Mouse (Mus musculus) adrenal gland, adult 8-10 months (tissue): Measurements from ENCODE around the gene Efcab9. TPM values are rescaled to one million over a fixed set of nuclear protein-coding genes. Genes with fewer than 3 reads are reported as not detected.
A peak's percentile ranks its signal among the peaks of the same experiment; 100 is the strongest.
"Not testable (repeated sequence)": the region's sequence is repeated elsewhere in the genome, so short reads cannot be mapped to it uniquely, and the experiment has no call there.

Source experiments
- DNase-seq: peaks from one replicate; pipeline ENCODE4 v3.0.0; 2022
- total RNA-seq, 4 experiments: library from RNA; stranded (reverse); gene quantifications; 2 replicates each; pipeline ENCODE4 v1.2.4; 2022

Gene Efcab9
- total RNA-seq, 4 experiments from 2014 or later, result 1.3 to 2.4 (median 1.6) TPM

DNA sequence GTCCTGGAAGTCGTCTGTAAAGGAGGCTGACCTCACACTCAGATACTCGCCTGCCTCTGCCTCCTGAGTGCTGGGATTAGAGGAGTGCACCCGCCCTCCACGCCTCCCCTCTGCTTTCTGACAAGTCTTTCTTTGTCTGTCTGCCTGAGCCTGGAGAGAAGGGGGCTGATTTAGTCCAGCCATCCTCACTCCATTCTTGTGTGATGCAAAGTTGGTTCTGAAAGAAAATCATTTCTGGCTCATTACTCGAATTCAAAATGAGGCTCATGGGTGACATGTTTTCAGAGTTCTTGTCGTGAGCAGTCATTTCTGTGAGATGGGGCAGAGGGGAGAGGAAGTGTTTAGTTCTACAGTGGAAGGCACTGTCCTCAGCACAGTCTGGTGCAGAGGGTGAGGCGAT is 5.1 kb upstream of the Efcab9 start:
- DNase-seq, result no peak

DNA sequence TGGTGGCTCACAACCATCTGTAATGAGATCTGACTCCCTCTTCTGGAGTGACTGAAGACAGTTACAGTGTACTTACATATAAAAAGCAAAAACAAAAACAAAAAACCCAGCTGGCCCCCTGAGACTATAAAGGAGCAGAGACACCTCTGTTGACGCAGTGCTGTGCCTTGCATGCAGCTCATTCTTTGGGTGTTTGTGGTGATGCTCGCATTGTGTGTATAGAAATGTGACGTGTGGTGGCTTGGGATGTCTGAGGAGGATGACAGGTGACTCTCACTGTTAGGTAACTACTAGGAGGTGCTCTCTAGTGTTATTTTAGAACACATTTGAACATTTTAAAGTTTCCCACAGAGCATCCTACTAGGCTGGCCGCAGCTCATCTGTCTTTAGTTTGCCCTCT is 3.8 kb upstream of the Efcab9 start:
- no peak for DNase-seq

DNA sequence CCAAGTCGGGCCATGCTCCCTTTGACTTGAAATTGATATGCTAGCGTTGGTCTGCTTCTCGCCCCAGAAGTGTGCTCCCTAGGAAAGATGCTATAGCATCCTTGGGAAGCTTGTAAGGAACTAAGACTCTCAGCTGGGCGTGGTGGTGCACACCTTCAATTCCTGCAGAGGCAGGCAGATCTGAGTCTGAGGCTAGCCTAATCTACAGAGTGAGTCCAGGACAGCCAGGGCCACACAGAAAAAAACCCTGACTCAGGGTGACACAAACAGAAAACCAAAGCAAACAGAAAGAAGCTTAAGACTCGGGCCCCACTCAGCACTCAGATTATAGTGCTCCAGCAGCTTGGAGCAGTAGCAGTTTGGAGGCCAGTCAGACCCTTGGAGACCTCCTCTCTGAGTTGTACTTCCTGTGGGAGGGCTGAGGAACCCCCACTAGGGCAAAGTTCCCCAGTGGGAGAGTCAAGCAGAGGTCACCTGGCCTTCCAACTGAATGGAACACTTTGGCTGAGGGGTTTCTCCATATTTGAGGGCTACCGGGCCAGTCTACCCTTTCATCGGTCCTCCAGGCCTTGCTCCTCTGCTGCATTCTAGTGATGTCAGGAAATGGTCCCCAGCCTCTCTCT is 2.7 kb upstream of the Efcab9 start:
- DNase-seq, result no peak

DNA sequence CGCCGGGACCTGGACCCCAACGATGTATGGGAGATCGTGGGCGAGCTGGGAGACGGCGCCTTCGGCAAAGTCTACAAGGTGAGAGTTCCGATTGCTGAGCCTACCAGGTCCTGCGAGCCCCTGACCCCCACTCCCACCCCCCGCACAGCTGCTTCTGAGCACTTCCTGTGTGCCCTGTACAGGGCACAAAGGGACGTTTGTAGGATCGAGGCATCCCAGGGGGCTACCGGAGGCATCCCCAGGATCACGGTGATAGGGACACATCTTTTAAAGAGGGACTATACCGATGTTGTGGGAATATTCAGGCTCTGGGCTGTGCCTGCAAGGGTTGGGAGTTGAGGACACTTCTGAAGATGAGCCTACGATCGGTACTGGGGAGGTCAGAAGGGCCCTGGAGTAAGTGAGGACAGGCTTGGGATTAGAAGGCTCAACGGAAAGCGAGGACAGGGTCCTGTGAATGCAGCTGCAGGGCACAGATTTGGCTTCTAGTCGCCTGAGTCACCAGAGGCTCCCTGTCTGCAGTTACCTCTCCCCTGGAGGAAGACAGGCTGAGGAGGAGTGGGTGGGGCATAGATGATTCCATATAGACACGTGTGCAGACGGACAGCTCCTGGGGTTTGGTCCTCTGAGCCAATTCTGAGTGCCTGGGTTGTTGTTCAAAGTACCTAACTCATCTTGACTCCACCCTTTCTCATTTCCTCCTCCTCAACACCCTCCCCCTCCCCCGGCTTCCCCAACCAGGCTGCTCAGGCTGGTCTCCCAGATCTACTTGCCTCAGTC is 1.8 kb upstream of the Efcab9 start:
- DNase-seq, result no peak

DNA sequence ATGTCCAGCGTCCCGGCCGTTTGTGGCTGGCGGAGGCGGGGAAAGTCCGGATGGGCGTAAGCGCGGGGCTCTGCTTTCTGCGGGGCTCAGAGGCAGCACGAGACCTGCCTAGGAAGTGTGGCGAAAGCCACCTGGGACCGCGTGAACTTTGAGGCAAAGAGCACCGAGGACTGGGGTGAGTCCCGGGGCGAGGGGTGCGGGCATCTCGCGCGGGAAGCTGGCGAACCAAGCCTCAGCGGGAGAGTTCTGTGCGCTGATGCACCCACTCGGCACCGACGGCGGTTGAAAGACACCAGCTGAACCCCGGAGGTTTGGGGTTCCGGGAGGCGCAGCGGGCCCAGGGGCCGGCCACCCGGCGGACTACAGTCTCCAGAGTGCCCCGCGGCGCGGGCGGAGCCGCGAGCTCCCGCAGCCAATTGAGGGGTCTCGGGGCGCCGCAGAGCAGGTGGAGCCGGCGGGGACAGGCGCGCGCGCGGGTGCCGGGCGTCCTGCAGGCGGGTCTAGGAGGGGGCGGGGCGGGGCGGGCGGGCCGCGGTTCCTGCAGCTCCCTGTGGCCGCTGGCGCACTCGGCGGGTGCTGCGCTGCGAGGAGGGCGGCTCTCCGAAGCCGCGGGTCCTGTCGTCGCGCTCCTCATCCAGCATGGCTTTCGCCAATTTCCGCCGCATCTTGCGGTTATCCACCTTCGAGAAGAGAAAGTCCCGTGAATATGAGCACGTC is 1.0 kb upstream of the Efcab9 start, which contains the start of gene Stk10:
Gene Stk10, plus strand, starts transcription at position 541 of the 717 bp plus-strand sequence.
- DNase-seq, result peak; percentile 92

DNA sequence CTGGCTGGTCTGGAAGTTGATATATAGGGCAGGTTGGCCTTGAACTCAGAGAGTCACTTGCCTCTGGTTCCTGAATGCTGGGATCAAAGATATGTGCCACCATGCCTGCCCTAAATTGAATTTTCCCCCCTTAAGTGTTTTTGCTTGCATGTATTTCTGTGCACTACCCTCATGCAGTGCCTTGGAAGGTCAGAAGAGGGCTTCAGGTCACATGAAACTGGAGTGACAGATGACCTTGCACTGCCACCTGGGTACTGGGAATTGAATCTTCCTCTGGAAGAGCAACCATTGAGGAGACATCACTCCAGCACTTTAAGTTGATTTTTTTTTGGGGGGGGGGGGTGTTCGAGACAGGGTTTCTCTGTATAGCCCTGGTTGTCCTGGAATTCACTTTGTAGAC is 1.7 kb downstream of the Efcab9 start:
- no peak for DNase-seq

DNA sequence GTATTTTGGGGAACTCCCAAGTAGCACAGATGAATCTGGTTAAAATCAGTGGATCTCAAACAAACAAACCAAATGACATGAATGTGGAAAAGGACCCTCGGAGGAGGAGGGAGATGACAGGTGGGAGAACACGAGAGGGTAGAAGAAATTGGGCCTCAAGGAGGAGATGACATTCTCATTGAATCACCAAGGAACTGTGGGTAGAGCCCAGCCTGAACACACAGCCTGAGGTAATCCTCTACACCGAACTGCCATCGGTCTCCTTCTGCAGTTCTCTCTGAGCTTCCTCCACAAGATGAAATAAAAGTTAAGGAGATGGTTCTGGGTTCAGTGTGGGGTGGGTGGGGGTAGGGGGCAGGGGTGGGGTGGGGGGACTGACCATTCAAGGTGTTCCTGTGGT is 4.9 kb downstream of the Efcab9 start:
- no peak for DNase-seq

DNA sequence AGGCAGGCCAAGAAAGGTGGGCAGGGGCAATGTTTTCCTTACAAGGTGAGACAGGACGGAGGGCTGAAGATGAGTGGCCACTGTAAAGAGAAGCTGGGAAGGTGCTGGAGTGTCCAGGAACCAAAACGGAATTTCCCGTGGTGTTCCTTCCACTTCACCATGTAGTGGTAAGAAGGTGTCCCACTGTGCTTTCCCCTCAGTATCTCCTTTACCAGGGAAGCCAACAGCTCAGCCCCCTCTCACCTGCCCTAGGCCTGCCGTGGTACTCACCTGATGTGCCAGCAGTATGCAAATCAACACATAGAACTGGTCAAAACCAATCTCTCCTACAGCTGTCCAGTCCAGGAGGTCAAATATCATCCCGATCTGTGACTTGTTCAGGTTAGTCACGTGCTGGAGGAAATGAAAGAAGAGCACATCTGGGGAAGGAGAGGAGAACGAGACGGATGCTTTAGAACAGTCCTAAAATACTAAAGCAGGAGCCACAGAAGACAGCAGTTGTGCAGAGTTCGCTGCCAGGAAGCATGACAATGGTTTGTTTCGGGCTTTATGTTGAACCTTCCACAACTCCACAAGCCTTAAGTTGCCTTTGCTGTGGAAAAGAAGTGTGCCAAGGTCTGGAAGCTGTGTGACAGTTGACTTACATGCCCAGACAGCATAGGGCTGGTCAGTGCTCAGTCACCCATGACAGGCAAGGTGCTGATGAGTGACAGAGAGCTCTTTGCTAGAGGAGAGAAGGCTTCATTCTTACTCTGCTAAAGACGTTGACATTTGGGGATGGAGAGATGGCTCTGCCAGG is 7.6 kb downstream of the Efcab9 start:
- no peak for DNase-seq

DNA sequence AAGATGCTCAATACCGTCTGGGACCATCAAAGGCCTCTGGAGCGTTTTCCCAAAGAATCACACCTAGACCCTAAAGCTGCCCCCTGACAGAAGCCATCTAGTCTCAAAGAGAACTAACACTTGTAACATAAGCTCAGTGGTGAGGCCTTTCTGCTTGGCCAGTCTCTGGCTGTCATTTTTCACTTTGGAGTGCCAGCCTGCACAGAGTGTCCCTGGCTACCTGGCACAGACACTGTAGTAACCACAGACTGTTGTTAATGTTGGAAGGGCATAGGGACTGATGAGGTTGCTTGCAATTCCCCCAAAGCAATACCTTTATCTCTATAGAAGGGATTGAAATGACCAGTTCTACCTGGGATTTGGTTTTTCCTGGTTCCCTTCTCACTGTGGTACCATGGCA is 10.6 kb downstream of the Efcab9 start:
- DNase-seq, result no peak

DNA sequence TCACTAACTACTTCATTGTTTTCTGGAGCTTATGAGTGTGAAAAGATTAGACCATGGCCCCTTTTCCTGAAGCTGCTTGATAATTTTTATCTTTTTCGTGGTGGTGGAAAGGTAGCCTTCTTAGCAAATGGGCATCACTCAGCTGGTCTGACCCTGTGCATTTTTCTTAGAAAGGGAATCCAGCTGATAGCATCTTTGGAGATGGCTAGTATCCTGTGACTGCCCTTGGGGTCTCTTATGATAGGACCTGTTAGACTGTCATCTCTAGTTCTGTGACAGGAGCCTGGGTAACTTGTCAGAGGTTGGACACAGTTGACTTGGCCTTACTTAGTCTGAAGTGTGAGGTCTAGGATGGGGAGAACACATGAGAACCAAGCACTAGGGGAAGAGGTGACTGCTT is 12.5 kb downstream of the Efcab9 start:
- no peak for DNase-seq

DNA sequence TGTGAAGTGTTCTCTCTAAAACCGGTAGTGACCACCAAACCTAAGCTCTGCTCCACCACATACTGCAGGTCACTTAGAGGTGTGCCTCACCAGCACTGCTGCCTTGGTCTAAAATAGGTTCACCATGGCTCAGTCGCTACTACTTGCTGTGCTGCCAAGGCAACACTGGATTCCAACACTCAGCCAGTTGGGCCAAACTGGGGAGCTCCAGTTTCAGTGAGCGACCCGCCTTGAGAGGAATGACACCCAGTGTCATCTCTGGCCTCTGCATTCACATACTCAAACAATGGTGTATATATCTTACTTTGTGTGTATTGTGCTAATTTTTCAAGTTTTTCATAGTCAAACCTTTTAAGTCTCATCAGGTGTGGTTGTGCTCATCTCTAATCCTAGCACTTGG is 13.1 kb downstream of the Efcab9 start:
- DNase-seq, result no peak

DNA sequence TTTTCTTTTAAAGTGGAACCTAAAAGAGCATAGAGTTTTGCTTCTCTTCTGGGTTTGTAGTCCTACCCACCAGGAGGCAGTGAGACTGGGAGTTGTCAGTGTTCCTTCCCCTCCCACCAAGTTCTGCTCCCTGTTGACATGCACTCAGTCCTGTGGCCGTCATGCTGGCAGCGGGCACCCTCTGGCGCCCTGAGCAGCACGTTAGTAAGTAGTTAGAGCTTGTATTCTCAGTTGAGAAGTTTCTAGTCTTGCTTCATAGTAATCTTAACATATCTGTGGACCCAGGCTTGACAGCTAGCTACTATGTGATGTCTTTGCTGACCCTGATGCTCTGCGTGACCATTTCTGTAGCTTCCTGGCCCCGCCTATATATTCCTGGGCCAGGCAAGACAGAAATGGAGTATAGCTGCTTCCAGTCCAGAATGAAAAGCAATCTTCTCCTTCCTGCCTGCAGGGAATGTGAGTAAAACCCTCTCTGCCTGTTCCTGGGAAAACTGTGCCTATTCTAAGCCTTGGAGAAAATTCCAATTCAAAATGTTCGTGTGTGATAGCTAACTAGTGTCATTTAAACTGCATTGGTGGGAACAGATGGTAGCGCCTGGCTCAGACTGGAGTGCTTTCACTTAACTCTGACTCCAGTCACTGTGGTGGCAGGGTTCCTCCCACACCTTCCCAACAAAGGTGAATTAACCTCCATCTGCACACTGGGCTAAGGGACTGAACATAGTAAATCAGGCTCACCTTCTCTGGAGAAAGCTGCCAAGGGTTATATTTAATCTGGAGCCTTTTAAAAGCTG is 14.8 kb downstream of the Efcab9 start:
- no peak for DNase-seq

DNA sequence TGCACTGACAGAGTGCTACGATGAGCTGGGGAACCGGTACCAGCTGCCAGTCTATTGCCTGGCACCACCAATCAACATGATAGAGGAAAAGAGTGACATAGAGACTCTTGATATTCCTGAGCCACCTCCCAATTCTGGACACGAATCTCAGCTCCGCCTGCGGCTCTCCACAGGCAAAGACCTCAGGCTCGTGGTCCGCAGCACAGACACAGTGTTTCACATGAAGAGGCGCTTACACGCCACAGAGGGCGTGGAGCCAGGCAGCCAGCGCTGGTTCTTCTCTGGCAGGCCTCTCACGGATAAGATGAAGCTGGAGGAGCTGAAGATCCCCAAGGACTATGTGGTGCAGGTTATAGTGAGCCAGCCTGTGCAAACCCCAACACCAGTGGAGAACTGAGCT is 15.8 kb downstream of the Efcab9 start:
- no peak for DNase-seq

DNA sequence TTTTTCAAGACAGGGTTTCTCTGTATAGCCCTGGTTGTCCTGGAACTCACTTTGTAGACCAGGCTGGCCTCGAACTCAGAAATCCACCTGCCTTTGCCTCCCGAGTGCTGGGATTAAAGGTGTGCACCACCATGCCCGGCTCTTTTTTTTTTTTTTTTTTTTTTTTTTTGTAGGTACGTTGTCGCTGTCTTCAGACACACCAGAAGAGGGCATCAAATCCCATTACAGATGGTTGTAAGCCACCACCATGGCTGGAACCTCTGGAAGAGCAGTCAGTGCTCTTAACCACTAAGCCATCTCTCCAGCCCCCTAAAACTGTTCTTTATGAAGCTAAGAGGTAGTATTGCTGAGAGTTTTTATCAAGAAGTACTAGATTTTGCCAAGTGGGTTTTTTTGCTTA is 17.0 kb downstream of the Efcab9 start:
- not testable (repeated sequence) for DNase-seq

DNA sequence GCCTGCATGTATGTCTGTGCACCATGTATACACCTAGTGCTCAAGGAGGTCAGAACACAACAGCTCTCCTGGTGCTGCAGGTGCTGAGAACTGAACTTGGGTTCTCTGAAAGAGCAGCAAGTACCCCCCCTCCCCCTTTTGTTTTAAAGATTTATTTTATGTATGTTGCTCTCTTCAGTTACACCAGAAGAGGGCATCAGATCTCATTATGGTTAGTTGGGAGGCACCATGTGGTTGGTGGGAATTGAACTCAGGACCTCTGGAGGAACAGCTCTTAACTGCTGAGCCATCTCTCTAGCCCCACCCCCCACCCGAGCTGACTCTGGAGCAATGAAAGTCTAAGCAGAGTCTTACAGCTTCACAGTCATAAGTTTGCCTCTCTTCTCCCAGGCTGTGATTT is 21.0 kb downstream of the Efcab9 start:
- DNase-seq, result no peak

DNA sequence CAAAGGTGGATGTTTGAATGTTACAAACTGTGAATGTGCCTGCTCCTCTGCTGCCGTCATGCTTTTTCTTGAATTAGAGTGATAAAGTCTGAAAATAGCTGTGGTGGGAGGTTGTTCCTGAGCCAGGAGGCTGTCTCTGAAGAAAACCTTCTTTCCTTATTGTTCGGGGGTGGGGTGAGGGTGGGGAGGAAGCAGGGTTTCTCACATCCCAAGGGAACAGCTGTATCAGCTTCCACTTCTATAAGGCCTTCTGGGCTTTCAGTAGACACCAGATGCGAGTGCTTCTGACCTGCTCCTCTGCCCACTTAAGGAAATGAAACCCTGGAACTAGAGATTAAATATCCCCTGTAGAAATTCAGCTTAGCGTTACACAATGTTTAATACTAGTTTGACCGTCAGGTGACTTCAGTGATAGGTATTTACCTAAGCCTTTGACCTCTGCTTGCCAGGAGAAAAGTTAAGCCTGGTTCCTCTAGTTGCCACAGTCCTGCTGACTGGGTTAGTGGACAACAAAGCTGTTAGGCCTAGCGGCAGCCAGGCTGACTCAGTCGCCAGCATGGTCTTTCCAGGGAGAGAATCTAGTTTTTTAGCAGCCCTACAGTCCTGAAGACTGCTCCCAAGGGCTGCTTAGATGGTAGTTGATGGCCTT is 26.7 kb downstream of the Efcab9 start:
- DNase-seq, result no peak

DNA sequence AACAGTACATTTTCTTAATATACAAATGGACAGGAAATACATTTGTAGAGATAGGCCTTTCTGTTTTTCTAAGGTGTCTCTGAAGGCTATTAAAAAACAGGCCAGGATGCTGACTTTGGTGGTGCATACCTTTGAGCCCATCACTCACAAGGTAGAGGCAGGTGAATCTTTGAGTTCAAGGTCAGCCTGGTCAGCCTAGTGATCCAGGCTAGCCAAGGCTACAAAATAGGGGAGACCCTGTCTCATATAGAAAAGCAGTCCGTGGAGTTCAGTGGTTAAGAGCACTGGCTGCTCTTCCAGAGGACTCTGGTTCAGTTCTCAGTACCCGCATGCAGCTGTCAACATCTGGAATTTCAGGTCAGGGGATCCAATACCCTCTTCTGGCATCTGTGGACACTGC is 28.2 kb downstream of the Efcab9 start:
- no peak for DNase-seq

DNA sequence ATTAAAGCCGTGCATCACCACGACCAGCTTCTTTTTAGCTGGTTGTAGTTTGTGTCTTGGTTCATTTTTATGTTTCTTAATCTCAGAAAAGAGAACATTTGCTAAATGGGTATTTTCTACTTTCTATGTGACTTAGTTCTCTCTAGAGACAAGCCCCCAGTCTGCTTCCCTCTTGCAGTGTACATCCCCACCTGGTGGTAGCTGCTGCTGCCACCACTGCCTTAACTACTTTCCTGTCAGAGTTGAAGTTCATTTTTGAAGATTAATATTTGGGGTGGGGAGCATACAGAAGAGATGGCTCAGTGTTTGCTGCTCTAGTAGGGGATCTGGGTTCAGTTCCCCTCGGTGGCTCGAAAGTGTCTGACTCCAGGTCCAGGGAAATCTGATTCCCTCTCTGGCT is 31.9 kb downstream of the Efcab9 start:
- no peak for DNase-seq

DNA sequence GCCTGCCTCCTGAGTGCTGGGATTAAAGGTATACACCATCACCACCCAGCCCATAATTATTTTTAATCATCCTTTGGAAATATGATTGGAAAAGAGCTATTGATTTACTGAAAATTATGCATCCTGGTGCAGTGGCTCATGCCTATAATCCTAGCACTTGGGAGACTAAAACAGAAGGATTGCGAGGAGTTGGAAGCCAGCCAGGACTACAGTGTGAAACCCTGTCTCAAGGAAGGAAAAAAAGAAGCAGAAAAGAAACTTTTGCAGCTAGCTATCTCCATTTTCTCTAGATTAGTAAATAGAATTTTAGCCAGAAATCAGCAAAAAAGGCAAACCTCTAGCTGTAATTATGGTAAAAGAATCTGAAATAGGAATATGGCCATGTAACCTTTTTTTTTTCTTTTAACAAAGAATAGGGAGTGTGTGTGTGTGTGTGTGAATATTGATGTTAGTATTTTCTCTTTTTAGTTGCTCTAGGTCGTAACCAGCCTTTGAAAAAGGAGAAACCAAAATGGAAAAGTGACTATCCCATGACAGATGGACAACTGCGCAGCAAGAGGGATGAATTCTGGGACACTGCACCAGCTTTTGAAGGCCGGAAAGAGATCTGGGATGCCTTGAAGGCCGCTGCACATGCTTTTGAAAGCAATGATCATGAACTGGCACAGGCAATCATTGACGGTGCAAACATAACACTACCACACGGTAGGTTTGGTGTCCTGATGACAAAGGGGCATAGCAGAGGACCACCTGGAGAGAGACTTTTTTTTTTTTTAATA is 32.9 kb downstream of the Efcab9 start:
- DNase-seq, result peak; percentile 30

DNA sequence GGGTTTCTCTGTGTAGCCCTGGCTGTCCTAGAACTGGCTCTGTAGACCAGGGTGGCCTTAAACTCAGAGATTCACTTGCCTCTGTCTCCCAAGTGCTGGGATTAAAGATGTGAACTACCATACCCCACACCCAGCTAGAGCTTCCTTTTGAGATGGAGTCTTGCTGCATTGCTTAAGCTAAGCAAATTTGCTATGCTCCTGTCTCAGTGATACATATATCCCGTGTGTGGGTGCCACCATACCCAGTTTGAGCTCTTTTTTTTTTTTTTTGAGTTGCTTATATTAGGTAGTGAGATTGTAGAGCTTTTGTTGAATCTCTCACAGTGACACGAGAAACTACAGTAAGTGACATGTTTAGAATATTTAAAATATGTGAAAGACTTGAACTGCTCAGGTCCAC is 36.6 kb downstream of the Efcab9 start:
- no peak for DNase-seq

DNA sequence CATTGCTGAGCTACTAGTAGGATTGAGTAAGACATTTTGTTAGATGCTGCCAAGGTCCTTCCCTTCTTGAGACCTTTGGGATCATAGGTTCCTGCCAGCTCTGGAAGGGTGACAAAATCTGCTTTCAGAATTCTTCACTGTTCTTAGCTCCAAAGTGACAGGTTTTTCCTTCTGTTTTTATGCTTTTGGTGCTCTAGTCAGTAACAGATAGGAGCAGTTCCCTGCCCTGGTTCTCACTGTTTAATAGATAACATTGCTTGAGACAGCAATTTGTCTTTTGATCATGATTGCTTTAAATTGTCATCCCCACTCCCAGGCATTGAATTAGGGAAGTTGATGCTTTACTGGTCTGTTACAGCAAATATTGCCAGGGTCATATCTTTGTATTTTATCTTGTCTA is 38.6 kb downstream of the Efcab9 start:
- no peak for DNase-seq
